Mouse (Mus musculus) neural tube, embryonic 14.5 days (tissue): Measurements from ENCODE around the gene Olfr51. TPM values are rescaled to one million over a fixed set of nuclear protein-coding genes. Genes with fewer than 3 reads are reported as not detected.
"Not testable (repeated sequence)": the region's sequence is repeated elsewhere in the genome, so short reads cannot be mapped to it uniquely, and the experiment has no call there.

Experiments
- ATAC-seq: fragments of 200-750 bp; cut with Nextera tagmentation; 2 replicates; pipeline ENCODE4 v1.8.0; 2017; ENCODE audit warnings: low read depth, mild to moderate bottlenecking, moderate TSS enrichment, moderate library complexity
- H3K27ac ChIP-seq: fragments of 300-500 bp; sonication (generic); 2 replicates; pipeline ENCODE4 v1.5.1; 2014; ENCODE audit warnings: low read depth, mild to moderate bottlenecking, control low read depth, low read length, moderate library complexity, mixed read lengths
- H3K27me3 ChIP-seq: fragments of 300-500 bp; sonication (generic); 2 replicates; pipeline ENCODE4 v1.6.1; 2014; ENCODE audit warnings: low read length; ENCODE audit not compliant: control insufficient read depth, insufficient read depth
- H3K36me3 ChIP-seq: fragments of 300-500 bp; sonication (generic); 2 replicates; pipeline ENCODE4 v1.6.1; 2014; ENCODE audit warnings: low read length, mixed read lengths; ENCODE audit not compliant: control insufficient read depth, insufficient read depth
- H3K4me1 ChIP-seq: fragments of 300-500 bp; sonication (generic); 2 replicates; pipeline ENCODE4 v1.6.1; 2014; ENCODE audit warnings: low read length; ENCODE audit not compliant: control insufficient read depth, insufficient read depth
- H3K4me2 ChIP-seq: fragments of 300-500 bp; sonication (generic); 2 replicates; pipeline ENCODE4 v1.6.1; 2014; ENCODE audit warnings: mild to moderate bottlenecking, low read depth, low read length, control low read depth
- H3K4me3 ChIP-seq: fragments of 300-500 bp; sonication (generic); 2 replicates; pipeline ENCODE4 v1.5.1; 2014; ENCODE audit warnings: low read depth, low read length, control low read depth, mixed read lengths
- H3K9ac ChIP-seq: fragments of 300-500 bp; sonication (generic); replicated peaks from 2 replicates; pipeline ENCODE4 v1.6.1; 2014; ENCODE audit warnings: low read depth, mild to moderate bottlenecking, control low read depth, low read length, mixed read lengths
- H3K9me3 ChIP-seq: fragments of 300-500 bp; sonication (generic); 2 replicates; pipeline ENCODE4 v1.6.1; 2016; ENCODE audit warnings: low read length; ENCODE audit not compliant: control insufficient read depth
- WGBS: fragments of 180-500 bp; shearing (Covaris S2); extraction: QIAGEN DNeasy Blood & Tissue Kit; methylation state at CpG from one replicate; pipeline ENCODE4 v1.1.7; 2014; 5-methylcytosine and 5-hydroxymethylcytosine counted together
- polyA plus RNA-seq: library from polyadenylated mRNA; unstranded; fragments of >200 nt; fragmentation: Nextera tagmentation; extraction: Ambion mirVana; gene quantifications from 2 replicates; pipeline ENCODE4 v1.2.1, GENCODE M21; 2014

Gene Olfr51
- polyA plus RNA-seq, 1 experiment from 2014 or later: not detected

DNA sequence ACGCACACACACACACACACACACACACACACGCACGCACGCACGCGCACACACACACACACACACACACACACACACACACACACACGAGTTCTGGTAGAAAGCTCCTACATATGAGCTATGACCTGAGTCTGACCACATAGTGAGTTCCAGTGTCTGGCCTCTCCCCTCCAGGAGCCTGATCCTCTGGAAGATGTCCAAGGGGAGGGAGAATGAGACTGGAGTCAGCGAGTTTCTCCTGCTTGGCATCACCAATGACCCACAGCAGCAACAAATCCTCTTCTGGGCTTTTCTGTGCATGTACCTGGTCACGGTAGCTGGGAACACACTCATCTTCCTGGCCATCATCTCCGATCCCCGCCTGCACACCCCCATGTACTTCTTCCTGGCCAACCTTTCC, 23.4 kb downstream of the Olfr51 start:
- H3K4me1 ChIP-seq, H3K9me3 ChIP-seq, ATAC-seq, H3K27ac ChIP-seq, H3K4me3 ChIP-seq, H3K27me3 ChIP-seq, H3K4me2 ChIP-seq, H3K9ac ChIP-seq, H3K36me3 ChIP-seq: not testable (repeated sequence)
- 91% methylated on average over 11 of the region's 11 CpGs for WGBS

- WGBS: 72% methylated on average over 8 of the region's 8 CpGs
- H3K27ac ChIP-seq, H3K4me2 ChIP-seq, H3K4me3 ChIP-seq, H3K9ac ChIP-seq, ATAC-seq, H3K9me3 ChIP-seq, H3K27me3 ChIP-seq, H3K4me1 ChIP-seq, H3K36me3 ChIP-seq: not testable (repeated sequence)
Measured at GRCm38 (mm10) chr11:51029381-51029780, 26.0 kb downstream of the Olfr51 start.

GRCm38 (mm10) chr11:51030225-51030624, 26.8 kb downstream of the Olfr51 start:
- Histone ChIP-seq H3K4me3 (no peak overlapping the region), H3K27ac (no peak overlapping the region), H3K4me2 (no peak overlapping the region), H3K9me3 (no peaks in the 10 kb centered on the region), H3K9ac (no peak overlapping the region), H3K27me3 (no peaks in the 10 kb centered on the region), H3K4me1 (no peaks in the 10 kb centered on the region), H3K36me3 (no peaks in the 10 kb centered on the region)
- no peak for ATAC-seq
- 50% methylated on average over 2 of the region's 2 CpGs for WGBS

DNA sequence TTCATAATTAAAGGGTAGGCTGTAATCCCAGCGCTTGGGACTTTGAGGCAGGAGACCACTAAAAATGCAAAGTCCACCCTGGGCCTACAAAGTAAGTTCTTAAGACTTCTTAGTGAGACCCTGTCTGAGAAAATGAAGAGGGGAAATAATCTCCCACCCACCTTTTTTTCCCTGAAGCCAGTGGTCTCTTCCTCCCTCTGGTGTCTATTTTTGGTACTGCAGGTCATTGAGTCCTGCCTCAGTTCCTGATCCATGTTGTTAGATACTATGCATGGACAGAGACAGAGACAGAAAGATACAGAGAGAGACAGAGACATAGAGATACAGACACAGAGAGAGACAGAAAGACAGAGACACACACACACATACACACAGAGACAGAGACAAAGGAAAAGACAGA, 29.5 kb downstream of the Olfr51 start:
- no peak overlapping the region for H3K4me3 ChIP-seq
- ATAC-seq: no peak
- no peak overlapping the region for H3K4me2 ChIP-seq
- no peak overlapping the region for H3K9ac ChIP-seq
- H3K9me3 ChIP-seq: no peaks in the 10 kb centered on the region
- H3K4me1 ChIP-seq: no peaks in the 10 kb centered on the region
- 35% methylated on average over 1 of the region's 1 CpGs for WGBS
- no peaks in the 10 kb centered on the region for H3K27me3 ChIP-seq
- H3K27ac ChIP-seq: no peak overlapping the region
- H3K36me3 ChIP-seq: no peaks in the 10 kb centered on the region

GRCm38 (mm10) chr11:51034141-51034540, 30.7 kb downstream of the Olfr51 start:
- not testable (repeated sequence) for H3K4me2 ChIP-seq, H3K27ac ChIP-seq, ATAC-seq, H3K36me3 ChIP-seq, H3K9ac ChIP-seq, H3K9me3 ChIP-seq, H3K4me1 ChIP-seq, H3K4me3 ChIP-seq, H3K27me3 ChIP-seq

DNA sequence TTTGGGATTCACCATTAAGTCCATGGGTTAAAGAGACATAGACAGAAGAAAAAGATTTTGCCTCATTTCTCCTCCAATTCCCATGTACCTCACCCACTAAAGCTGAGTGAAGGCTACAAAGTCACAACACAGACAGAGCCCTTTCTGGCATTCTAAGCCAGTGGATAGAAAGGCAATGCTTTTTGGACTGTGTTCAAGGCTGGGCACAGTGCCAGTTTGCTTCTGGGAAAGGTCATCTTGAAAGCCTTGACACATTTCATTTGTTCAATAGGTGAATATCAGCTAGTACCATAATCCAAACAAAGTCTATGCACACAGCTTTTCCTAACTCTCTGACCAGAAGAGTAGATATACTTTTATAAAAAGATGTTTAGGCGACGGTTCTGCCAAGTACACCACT, 32.6 kb downstream of the Olfr51 start:
- H3K9ac ChIP-seq: no peak overlapping the region
- no peaks in the 10 kb centered on the region for H3K36me3 ChIP-seq
- H3K27me3 ChIP-seq: no peaks in the 10 kb centered on the region
- no peak overlapping the region for H3K4me3 ChIP-seq
- no peaks in the 10 kb centered on the region for H3K9me3 ChIP-seq
- WGBS: 94% methylated on average over 2 of the region's 2 CpGs
- no peak for ATAC-seq
- H3K4me1 ChIP-seq: no peaks in the 10 kb centered on the region
- no peak overlapping the region for H3K4me2 ChIP-seq
- no peak overlapping the region for H3K27ac ChIP-seq

DNA sequence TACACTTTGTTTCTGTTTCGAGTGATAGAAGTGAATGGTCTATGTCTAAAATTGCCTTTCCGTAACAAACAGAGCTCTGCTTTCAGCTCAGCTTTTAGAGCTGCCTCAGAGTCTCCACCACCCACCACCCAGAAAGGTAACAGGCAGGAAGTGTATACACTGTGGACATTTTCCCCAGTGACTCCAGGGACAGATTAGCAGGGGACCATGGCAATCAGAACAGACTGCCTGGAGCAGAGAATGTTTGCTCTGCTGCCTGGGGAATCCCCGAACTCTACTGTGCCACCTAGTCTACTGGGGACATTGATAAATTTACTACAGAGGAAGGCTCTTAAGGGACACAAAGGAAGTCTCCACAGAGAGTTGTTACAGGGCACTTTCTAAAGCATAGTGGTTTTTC, 41.4 kb downstream of the Olfr51 start:
- ATAC-seq, H3K4me1 ChIP-seq, H3K9me3 ChIP-seq, H3K4me2 ChIP-seq, H3K27ac ChIP-seq, H3K27me3 ChIP-seq, H3K36me3 ChIP-seq, H3K4me3 ChIP-seq, H3K9ac ChIP-seq: not testable (repeated sequence)
- 69% methylated on average over 3 of the region's 3 CpGs for WGBS

- H3K27me3 ChIP-seq, H3K9ac ChIP-seq, H3K4me2 ChIP-seq, H3K27ac ChIP-seq, H3K4me3 ChIP-seq, ATAC-seq, H3K9me3 ChIP-seq, H3K36me3 ChIP-seq, H3K4me1 ChIP-seq: not testable (repeated sequence)
- WGBS: 76% methylated on average over 3 of the region's 3 CpGs
Measured at GRCm38 (mm10) chr11:51047809-51048208, 44.4 kb downstream of the Olfr51 start, which contains the start of gene Olfr1375. Olfr1375 (plus strand) TSS chr11:51048109.

GRCm38 (mm10) chr11:51051678-51052077, 48.3 kb downstream of the Olfr51 start:
- Histone ChIP-seq H3K27ac (no peak overlapping the region), H3K36me3 (no peaks in the 10 kb centered on the region), H3K4me2 (no peak overlapping the region), H3K9me3 (no peaks in the 10 kb centered on the region), H3K4me1 (no peaks in the 10 kb centered on the region), H3K4me3 (no peak overlapping the region), H3K9ac (no peak overlapping the region), H3K27me3 (no peaks in the 10 kb centered on the region)
- ATAC-seq: no peak
- 74% methylated on average over 2 of the region's 2 CpGs for WGBS

DNA sequence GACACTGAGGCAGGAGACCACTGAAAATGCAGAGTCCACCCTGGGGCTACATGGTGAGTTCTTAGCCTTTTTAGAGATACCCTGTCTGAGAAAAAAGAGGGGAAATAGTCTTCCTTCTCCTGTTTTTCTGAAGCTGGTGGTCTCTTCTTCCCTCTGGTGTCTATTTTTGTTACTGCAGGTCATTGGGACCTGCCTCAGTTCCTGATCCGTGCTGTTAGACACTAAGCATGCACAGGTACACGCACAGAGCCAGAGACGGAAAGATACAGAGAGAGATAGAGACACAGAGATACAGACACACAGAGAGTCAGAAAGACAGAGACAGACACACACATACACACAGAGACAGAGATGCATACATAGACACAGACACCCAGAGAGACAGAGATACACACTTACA, 49.8 kb downstream of the Olfr51 start:
- Histone ChIP-seq H3K4me2 (no peak overlapping the region), H3K36me3 (no peaks in the 10 kb centered on the region), H3K27ac (no peak overlapping the region), H3K4me3 (no peak overlapping the region), H3K27me3 (no peaks in the 10 kb centered on the region), H3K9me3 (no peaks in the 10 kb centered on the region), H3K9ac (no peak overlapping the region), H3K4me1 (no peaks in the 10 kb centered on the region)
- ATAC-seq: no peak
- 54% methylated on average over 3 of the region's 3 CpGs for WGBS
